Mouse (Mus musculus) megakaryocyte-erythroid progenitor cell, adult 5-6 weeks (primary cell): ENCODE results near the gene Cpne5. TPM values are rescaled to one million over a fixed set of nuclear protein-coding genes. Genes with fewer than 3 reads are reported as not detected.

ENCODE experiments used
- ATAC-seq: replicated peaks from 2 replicates; pipeline ENCODE4 v1.8.0; 2016; ENCODE audit warnings: mild to moderate bottlenecking, inconsistent platforms; ENCODE audit not compliant: severe bottlenecking, poor library complexity, low FRiP score, low TSS enrichment
- total RNA-seq, 2 experiments: library from RNA; stranded (forward) in 1 of 2; stranded (reverse) in 1 of 2; fragments of 200-1000, 215-1000 nt in 1 of 2; fragments of >200 nt in 1 of 2; fragmentation: Nextera tagmentation in 1 of 2; gene quantifications; 2 replicates each; pipeline ENCODE4 v1.2.3; 2014 to 2017

Cpne5 gene
- total RNA-seq, 2 experiments from 2014 or later, result 0.38 TPM; not detected in 1

DNA sequence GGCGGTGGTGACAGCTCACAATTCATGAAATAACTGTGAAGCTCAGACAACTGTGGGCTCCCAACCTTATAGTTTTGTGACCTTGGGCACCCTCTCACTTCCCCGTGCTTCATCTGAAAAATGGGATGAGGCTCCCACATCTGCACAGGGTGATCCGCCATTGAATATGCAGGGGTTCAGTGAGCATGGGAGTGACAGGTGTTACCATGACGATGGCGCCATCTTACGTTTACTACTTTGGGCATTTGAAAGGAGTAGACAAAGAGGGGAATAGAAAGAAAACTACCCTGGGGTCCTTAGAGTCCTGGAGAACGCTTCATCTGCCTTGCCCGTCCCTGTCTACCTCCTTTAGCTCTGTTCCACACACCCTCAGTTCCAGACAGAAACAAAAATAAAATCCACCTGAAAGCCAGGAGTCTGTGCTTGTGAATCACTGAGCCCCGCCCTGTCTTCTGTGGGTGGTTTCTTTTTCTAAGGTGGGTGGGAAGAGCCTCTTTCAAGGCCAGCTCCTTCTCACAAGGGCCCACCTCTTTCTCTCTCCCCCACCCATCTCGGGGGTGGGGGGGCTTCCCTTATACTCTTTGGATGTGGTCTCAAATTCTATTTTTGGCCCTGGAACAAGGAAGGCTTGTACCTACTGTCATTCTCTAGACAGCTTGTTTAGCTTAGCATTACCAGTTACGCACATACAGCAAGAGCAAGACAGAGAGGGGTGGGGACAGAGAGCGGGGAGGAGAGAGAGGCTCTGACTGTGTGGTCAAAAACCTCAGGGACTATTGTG is 82.4 kb downstream of the Cpne5 start:
- ATAC-seq, result no peak

DNA sequence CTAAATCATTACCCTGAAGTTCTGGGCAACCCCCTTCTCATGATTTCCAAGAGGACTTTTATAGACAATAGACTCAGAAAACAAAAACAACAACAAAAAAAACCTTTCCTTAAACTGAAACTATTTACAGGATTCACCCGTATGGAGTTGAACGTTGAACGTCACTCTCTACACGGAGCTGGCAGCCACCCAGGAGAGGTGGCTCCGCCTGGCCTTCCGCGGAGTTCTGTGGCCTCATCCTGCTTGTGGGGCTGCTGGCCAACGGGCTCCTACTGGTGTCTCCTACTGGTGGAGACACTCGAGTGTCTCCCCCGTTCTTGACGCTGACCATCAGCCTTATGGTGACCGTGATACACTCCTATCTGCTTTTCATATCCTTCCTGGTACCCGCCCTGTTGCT is 83.7 kb downstream of the Cpne5 start:
- no peak for ATAC-seq

DNA sequence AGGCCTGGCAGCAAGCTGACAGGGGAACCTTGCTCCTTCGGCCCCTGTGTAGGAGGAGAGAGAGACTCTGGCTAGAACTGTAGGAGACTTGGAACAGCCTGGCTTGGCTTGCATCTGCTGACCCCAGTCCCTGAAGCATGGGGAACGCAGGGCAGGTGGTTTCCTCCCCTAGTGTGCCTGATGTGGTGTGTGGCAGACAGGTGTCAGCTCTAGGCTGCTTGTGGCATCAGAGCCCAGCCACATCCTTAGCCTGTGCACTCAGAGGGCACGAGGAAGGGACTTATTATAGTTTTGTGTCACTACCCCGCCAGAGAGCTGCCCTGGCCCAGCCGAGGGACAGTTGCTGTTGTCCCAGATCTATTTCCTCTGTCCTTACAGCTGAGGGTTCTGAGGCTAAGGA is 85.4 kb downstream of the Cpne5 start:
- no peak for ATAC-seq

GRCm38 (mm10) chr17:29149766-29150165 is 88.2 kb downstream of the Cpne5 start:
- no peak for ATAC-seq

- no peak for ATAC-seq
These were observed 90.2 kb downstream of the Cpne5 start for GRCm38 (mm10) chr17:29147773-29148172.

GRCm38 (mm10) chr17:29147273-29147672 is 90.7 kb downstream of the Cpne5 start:
- ATAC-seq, result no peak

- ATAC-seq, result no peak
These were observed 92.9 kb downstream of the Cpne5 start for GRCm38 (mm10) chr17:29145101-29145500.

DNA sequence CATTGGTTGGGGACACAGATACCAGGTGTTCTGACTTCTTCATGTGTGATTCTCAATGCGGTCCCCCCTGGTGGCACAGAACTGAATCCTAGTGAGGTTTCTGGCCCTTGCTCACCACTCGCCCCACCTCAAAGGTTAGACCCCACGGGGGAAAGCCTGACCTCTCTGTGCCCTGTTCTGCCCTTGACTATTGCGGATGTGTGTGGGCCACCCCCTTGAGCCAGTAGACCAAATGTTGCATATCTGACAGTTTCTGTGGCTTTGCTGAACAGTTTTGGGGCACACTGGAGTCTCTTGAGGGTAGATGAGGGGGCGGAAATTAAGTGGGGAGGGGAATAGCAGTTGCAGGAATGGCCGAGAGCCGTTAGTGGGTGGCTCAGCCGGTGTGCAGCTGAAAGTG is 94.7 kb downstream of the Cpne5 start:
- no peak for ATAC-seq

DNA sequence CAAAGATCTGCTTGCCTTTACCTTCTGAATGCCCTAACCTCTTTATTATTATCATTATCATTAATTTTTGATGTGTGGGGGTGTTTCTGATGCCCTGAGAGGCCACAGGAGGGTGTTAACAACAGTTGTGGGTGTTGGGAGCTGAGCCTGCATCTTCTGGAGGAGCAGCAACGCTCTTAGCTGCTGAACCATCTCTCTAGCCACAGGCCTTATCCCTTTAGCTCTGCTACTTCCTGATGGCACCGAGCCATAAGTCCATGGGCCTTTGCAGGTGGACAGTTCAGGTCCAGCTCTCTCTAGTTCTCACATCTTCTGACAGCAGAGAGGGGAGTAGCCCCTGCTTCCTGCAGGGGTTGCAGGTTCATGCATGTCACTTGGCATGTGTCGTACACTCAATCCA is 96.4 kb downstream of the Cpne5 start:
- no peak for ATAC-seq

- ATAC-seq, result no peak
These were observed 100.1 kb downstream of the Cpne5 start for GRCm38 (mm10) chr17:29137906-29138305.

DNA sequence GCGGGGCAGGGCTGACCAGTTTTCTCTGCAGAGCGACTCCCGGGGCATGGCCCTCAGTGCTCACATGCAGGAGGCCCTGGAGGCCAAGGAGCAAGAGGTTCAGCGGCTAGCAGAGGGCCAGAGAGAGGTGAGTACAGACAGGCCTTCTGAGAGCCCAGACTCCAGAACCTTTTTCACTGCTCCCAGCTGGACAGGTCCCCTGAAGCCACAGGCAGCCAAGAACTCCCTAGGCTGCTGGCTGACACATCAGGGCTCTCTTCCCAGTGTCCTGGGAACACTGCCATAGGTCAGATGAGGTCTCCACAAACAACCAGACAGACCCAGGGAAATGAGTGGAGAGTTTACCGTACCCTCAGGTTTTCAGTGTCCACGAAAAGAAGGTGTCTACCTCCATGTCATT is 101.7 kb downstream of the Cpne5 start:
- no peak for ATAC-seq

- ATAC-seq, result no peak
These were observed 102.9 kb downstream of the Cpne5 start for GRCm38 (mm10) chr17:29135066-29135465.

GRCm38 (mm10) chr17:29129341-29129740 is 108.6 kb downstream of the Cpne5 start:
- ATAC-seq, result no peak

GRCm38 (mm10) chr17:29126561-29126960 is 111.4 kb downstream of the Cpne5 start:
- no peak for ATAC-seq

DNA sequence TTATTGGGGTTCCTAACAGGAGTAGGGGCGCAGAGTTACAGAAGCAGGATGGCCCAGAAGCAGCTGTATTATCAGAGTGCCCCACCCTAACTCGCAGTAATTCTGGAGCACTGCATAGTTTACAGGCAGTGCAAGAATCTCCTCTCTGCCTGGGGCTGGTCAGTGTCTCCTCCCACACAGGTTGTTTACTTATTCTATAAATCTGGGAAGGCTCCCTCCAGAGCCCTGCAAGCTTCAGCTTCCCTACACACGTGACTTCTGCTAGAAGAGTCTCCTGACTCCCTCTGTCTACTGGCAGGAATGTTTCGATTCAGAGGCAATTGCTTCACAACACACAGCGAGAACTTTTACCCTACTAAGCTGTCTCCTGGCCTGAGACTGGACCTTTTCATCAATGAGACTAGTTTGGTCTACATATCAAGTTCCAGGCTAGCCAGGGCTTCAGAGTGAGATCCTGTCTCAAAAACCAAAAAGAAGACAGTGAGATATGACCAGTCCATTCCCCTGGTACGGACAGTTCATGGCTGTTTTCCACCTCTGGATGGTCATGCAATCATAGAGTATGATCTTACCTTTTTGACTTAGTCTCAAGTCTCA is 114.3 kb downstream of the Cpne5 start:
- ATAC-seq, result no peak

DNA sequence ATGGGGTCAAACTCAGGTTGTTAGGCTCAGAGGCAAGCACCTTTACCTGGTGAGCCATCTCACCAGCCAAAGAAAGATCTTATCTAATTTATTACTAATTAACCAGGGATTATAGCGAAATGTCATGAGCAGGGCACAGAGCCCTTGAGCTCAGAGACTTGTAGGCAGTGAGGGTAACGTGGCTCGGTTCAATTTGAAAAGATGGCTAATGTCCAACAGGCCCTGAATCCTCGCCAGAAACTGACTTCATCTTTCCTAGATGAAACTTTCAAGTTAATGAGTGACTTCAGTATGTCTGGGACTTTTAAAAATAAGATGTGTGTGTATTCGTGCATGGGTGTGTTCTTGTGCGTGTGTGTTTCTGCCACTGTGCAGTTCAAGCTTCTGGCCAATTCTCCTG is 115.2 kb downstream of the Cpne5 start:
- ATAC-seq, result no peak

GRCm38 (mm10) chr17:29120666-29121065 is 117.3 kb downstream of the Cpne5 start:
- ATAC-seq, result no peak

GRCm38 (mm10) chr17:29118057-29118456 is 119.9 kb downstream of the Cpne5 start:
- ATAC-seq, result no peak

DNA sequence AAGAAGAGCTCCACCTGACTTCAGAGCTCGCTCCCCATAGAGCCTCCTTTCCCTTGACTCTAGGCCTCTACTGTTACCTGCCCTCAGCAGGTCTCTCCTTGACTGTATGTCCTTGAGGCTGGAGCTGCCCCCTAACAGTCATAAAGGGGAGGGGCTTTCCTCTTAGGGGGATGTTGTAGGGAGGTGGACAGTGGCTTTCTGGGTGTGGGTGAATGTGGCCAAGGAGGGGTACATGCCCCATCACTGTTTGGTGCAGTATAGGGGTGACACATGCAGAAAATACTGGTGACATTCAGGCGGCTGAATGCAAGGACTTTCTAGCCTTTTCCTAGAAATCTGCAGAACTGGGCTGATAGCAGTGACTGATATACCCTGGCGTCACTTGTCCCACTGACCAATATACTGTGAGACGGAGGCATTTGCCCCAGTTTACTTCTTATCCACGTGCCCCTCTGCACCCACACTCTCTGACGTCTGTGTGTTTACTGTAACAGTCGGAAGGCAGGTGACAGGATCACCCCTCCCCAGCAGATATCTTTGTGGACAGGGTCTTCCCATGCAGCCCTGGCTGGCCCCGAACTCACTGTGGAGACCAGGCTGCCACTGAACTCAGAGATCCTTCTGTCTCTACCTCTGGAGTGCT is 120.8 kb downstream of the Cpne5 start:
- ATAC-seq, result no peak

DNA sequence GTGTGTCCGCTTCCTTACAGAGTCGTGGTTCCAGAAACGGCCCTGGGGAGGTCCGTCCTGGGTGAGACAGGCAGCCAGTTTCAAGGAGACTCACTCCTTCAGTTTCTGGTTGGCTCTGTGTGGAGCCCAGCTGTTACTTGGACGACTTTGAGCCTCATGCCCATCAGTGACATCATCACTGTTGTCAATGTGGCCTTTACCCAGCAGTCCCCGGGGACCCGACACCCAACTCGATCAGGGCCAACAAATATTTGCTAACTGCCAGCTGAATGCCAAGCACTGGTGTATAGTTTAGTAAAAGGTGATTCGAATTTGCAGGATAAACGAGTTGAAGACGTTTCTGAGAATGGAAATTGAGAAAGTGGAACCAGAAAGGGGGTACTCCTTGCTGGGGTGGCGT is 121.9 kb downstream of the Cpne5 start:
- ATAC-seq, result no peak
